Mouse (Mus musculus): ENCODE measurements around the gene Hpgds. TPM values are rescaled to one million over a fixed set of nuclear protein-coding genes. Genes with fewer than 3 reads are reported as not detected.
A peak's percentile ranks its signal among the peaks of the same experiment; 100 is the strongest.

The Hpgds gene
- total RNA-seq (2021) = 1 to 10 TPM; 3.2 to 4.6 TPM

- no peak for DNase-seq (ENCODE audit: extremely low spot score in 1 of 2, low spot score in 2 of 2)
- intact Hi-C loops (cut with DNase I) = no loop called here
Observed at GRCm38 (mm10) chr6:65144621-65145205, at the start of gene Hpgds. Hpgds (minus strand) TSS chr6:65144908.

GRCm38 (mm10) chr6:65164977-65165376 lies 20.3 kb upstream of the Hpgds start:
- DNase-seq (ENCODE audit: extremely low spot score in 1 of 2, low spot score in 2 of 2) = no peak
- intact Hi-C loops (cut with DNase I) = no loop called here

DNA sequence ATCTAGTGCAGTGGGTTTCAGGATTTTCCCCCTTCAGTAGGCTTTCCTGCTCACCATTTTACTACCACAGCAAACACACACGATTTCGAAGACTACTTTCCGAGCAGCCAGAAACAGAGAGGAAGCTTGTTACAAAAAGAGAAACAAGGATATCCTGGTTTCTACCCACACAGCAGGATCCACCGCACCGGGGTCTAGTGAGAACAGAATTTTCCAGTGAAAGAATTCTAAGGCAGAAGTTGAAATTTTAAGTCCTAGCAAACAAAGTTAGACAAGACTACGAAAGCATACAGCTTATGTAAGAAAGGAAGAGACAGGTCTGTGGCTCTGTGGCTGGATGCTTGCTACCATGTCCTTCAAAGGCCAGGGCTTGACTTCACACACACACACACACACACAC lies 19.4 kb upstream of the Hpgds start:
- DNase-seq (ENCODE audit: extremely low spot score in 1 of 2, low spot score in 2 of 2) = peak in 1 of 2 experiments; percentile 51
- intact Hi-C loops (cut with DNase I) = no loop called here

DNA sequence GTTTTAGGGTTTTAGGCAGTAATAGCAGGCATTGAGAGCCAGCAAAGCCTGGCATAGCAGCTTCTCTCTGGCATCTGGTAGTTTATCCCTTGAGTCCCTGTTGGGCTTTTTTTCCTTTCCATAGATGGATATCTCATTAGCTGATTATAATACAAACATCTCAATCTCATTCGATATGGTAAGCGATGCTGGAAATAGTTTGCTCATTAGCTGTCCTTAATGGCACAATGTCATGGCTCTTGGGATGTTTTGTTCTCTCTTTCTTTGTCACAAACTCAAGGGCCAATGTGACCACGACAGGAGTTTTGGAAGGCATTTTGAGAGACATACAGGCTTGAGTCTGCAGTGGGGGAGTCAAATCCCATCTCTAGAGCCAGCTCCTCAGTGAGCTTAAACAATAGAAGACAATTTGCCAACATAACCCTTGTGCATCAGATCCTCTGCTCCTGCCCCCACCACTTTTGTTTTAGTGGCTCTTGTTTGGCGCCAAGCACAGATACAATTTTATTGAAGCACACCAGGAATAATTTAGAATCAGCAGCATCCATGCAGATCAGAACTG lies 14.8 kb upstream of the Hpgds start:
- DNase-seq (ENCODE audit: extremely low spot score in 1 of 2, low spot score in 2 of 2) = no peak
- intact Hi-C loops (cut with DNase I) = no loop called here

- no peak for DNase-seq (ENCODE audit: extremely low spot score in 1 of 2, low spot score in 2 of 2)
- intact Hi-C loops (cut with DNase I) = no loop called here
Observed at GRCm38 (mm10) chr6:65157042-65157441, 12.3 kb upstream of the Hpgds start.

GRCm38 (mm10) chr6:65153570-65153969 lies 8.9 kb upstream of the Hpgds start:
- no peak for DNase-seq (ENCODE audit: extremely low spot score in 1 of 2, low spot score in 2 of 2)
- intact Hi-C loops (cut with DNase I) = no loop called here

GRCm38 (mm10) chr6:65150703-65151102 lies 6.0 kb upstream of the Hpgds start:
- intact Hi-C loops (cut with DNase I) = no loop called here

GRCm38 (mm10) chr6:65146363-65146762 lies 1.7 kb upstream of the Hpgds start:
- no peak for DNase-seq (ENCODE audit: extremely low spot score in 1 of 2, low spot score in 2 of 2)
- intact Hi-C loops (cut with DNase I) = no loop called here

More at GRCm38 (mm10) chr6:65150703-65151102, 6.0 kb upstream of the Hpgds start:
- peak in 1 of 2 experiments; percentile 33 for DNase-seq (ENCODE audit: extremely low spot score in 1 of 2, low spot score in 2 of 2)

DNA sequence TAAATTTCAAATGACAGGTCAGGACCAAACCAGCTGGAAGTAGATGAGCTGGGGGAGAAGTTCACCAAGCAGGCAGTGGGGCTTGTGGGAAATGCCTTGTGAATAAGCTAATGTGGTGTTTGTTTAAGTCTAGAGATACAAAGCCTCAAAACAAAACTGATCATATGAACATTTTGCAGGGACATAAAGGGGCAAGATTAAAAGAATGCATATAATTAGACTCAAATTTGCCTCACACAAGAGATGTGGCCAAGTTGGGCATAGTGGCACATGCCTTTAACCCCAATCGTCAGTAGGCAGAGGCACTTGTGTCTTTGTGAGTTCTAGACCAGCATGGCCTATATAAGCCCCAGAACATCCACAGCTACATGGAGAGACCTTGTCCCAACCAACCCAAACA lies 2.4 kb downstream of the Hpgds start:
- DNase-seq (ENCODE audit: extremely low spot score in 1 of 2, low spot score in 2 of 2) = no peak
- intact Hi-C loops (cut with DNase I) = no loop called here

DNA sequence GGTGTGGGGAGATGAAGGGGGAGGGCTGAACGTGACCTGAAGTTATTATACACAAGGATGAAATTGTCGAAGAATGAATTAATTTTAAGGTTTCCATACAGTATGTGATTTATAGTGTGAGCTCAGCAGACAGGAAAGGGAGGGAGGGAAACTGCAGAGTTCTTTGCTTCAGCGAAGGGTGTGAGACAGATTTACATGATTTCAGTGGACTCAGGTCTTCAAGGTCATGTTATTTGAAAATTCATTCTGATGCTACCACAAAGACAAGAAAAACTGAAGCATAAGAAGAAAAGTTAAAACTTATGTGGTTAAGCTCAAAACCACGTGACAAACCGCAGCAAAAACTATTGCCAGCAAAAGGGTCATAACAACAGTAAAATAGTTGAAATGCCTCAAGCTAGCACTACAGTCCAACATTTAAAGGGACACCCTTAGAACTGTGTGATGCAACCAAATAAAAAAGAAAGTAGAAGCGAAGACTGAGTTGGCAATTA lies 3.9 kb downstream of the Hpgds start:
- intact Hi-C loops (cut with DNase I) = no loop called here
- no peak for DNase-seq (ENCODE audit: extremely low spot score in 1 of 2, low spot score in 2 of 2)

GRCm38 (mm10) chr6:65140082-65140749 lies 4.5 kb downstream of the Hpgds start:
- intact Hi-C loops (cut with DNase I) = no loop called here
- DNase-seq (ENCODE audit: extremely low spot score in 1 of 2, low spot score in 2 of 2) = no peak

DNA sequence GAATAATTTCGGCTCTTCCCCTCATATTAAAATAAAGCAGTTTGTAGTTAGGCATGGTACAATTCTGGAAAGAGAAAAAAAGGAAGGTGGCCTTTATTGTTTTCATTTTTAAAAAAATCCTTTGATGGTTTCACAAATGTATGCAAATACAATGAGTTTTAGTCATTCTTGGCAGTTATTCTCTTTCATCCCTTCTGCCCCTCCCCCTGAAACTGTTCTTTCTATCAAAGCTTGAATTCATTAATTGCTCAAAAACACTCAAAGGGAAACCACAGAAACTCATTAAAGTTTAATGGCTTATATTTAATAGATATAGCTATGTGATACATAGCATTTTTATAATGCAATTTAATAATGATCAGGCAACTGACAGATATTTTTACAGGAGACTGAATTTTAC lies 6.5 kb downstream of the Hpgds start:
- DNase-seq (ENCODE audit: extremely low spot score in 1 of 2, low spot score in 2 of 2) = no peak
- intact Hi-C loops (cut with DNase I) = no loop called here

GRCm38 (mm10) chr6:65137802-65138201 lies 6.9 kb downstream of the Hpgds start:
- intact Hi-C loops (cut with DNase I) = no loop called here
- no peak for DNase-seq (ENCODE audit: extremely low spot score in 1 of 2, low spot score in 2 of 2)

DNA sequence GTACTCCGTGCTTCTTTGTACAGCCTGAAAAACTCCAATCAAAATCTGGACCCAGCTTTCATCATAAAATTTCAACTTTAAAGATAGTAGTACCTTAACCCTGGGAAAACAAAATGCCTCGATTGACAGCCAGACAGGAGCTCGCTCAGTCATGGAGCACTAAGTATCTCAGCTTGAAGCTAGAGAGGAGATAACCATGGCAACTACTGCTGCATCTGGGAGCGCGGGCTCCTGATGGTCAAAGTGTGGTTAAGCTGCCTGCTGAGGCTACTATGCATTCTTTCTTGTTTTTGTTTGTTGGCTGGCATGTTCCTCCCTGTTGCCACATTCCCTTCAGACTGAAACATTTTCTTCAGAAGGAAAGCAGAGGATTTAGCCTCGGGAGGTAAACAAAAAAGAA lies 12.3 kb downstream of the Hpgds start:
- DNase-seq (ENCODE audit: extremely low spot score in 1 of 2, low spot score in 2 of 2) = no peak
- intact Hi-C loops (cut with DNase I) = loop anchor here (5.0 kb wide), 1 partner anchor 245 kb away; no protein-coding TSS in a partner anchor

DNA sequence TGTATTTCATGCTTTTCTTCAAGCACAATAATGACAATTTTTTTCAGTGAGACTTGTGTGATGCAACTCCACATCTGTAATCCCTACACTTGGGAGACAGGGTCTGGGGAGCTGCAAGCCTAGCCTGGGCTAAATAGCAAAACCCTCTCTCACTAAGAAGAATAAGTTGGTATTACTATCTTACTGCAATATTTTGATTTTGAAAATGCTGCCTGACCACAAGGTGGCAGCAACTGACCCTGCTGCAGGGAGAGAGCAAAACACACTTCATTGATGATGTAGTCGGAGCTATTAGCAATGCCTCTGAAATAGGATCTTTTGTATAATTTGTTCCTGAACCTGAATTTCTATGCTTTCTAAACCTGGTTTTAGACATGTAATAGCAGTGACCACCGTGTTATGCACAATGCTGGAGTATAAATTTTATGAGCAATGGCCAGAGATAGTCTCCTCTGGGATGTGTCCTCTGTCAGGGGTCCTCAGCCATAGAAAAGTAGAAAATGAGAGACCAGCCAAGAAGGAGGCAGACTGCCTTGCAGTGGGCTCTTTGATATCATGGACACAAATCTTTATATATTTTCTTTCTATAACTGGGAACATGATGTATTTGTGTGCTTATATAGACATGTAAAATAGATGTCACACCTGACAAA lies 18.5 kb downstream of the Hpgds start:
- intact Hi-C loops (cut with DNase I) = loop anchor here (2.0 to 10.0 kb wide), 3 partner anchors 327 to 1409 kb away; partner anchors contain the start of gene Mad2l1
- peak; percentile 33 to 64 for DNase-seq (ENCODE audit: extremely low spot score in 1 of 2, low spot score in 2 of 2)

DNA sequence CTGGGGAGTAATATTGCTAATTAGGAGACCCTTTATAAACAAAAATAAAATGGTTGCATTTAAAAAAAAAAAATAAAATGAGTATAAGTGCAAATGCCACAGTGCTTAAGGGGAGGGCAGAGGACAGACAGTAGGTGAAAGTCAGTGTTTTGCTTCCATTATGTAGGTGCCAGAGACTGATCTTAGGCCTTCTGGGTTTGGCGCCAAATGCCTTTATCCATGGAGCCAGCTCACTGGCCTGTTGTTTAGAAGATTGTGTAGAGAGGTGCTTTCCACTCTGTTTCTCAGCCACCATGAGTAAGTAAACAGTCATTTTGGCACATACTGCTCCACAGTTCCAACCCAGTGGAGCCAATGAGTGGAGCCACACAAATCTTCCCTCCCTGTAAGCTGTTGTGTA lies 27.2 kb downstream of the Hpgds start:
- intact Hi-C loops (cut with DNase I) = no loop called here
- no peak for DNase-seq (ENCODE audit: extremely low spot score in 1 of 2, low spot score in 2 of 2)

DNA sequence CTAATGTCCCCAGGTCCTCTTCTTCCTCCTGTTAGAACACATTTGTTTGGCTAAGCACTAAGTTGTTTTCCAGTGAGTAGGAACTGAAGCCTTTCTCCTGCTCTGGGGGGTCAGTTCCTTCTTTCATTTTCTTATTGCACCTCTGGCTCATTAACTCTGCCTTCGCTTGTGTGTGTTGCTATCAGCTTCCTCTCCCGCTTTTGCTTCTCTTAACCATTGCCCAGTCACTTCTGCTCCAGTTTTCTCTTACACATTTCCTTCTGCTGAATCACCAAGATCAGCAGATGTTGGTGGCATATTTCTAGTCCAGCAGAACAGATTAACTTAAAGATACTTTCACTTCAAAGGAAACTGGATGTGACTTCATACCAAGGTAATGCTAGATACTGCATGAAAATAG lies 29.8 kb downstream of the Hpgds start:
- DNase-seq (ENCODE audit: extremely low spot score in 1 of 2, low spot score in 2 of 2) = no peak
- intact Hi-C loops (cut with DNase I) = no loop called here

- intact Hi-C loops (cut with DNase I) = loop anchor here (10.0 kb wide), 1 partner anchor 394 kb away; no protein-coding TSS in a partner anchor
- no peak for DNase-seq (ENCODE audit: extremely low spot score in 1 of 2, low spot score in 2 of 2)
Observed at GRCm38 (mm10) chr6:65079139-65079538, 65.6 kb downstream of the Hpgds start.

GRCm38 (mm10) chr6:65075201-65075600 lies 69.5 kb downstream of the Hpgds start:
- intact Hi-C loops (cut with DNase I) = loop anchor here (10.0 kb wide), 1 partner anchor 390 kb away; no protein-coding TSS in a partner anchor
- peak in 1 of 2 experiments; percentile 30 for DNase-seq (ENCODE audit: extremely low spot score in 1 of 2, low spot score in 2 of 2)
